Mouse (Mus musculus) forebrain, embryonic 15.5 days (tissue): ENCODE measurements around the gene Tpd52l1. TPM values are rescaled to one million over a fixed set of nuclear protein-coding genes. Genes with fewer than 3 reads are reported as not detected.

Source experiments
- ATAC-seq: fragments of 200-750 bp; cut with Nextera tagmentation; replicated peaks from 2 replicates; pipeline ENCODE4 v1.8.0; 2017; ENCODE audit warnings: mild to moderate bottlenecking, moderate TSS enrichment, moderate library complexity
- H3K27ac ChIP-seq: fragments of 300-500 bp; sonication (generic); replicated peaks from 2 replicates; pipeline ENCODE4 v1.5.1; 2015; ENCODE audit warnings: mild to moderate bottlenecking, inconsistent platforms
- H3K27me3 ChIP-seq: fragments of 300-500 bp; sonication (generic); 2 replicates; pipeline ENCODE4 v1.6.1; 2015; ENCODE audit warnings: inconsistent platforms
- H3K36me3 ChIP-seq: fragments of 300-500 bp; sonication (generic); 2 replicates; pipeline ENCODE4 v1.6.1; 2015; ENCODE audit warnings: mild to moderate bottlenecking, inconsistent platforms
- H3K4me1 ChIP-seq: fragments of 300-500 bp; sonication (generic); 2 replicates; pipeline ENCODE4 v1.6.1; 2015; ENCODE audit warnings: inconsistent platforms
- H3K4me2 ChIP-seq: fragments of 300-500 bp; sonication (generic); replicated peaks from 2 replicates; pipeline ENCODE4 v1.6.1; 2015; ENCODE audit warnings: mild to moderate bottlenecking, inconsistent platforms
- H3K4me3 ChIP-seq: fragments of 300-500 bp; sonication (generic); 2 replicates; pipeline ENCODE4 v1.5.1; 2015; ENCODE audit warnings: mild to moderate bottlenecking, inconsistent platforms
- H3K9ac ChIP-seq: fragments of 300-500 bp; sonication (generic); replicated peaks from 2 replicates; pipeline ENCODE4 v1.6.1; 2015; ENCODE audit warnings: mild to moderate bottlenecking, inconsistent platforms
- H3K9me3 ChIP-seq: fragments of 300-500 bp; sonication (generic); 2 replicates; pipeline ENCODE4 v1.6.1; 2016; ENCODE audit warnings: inconsistent platforms
- WGBS: fragments of 180-500 bp; shearing (Covaris S2); methylation state at CpG from one replicate; pipeline ENCODE4 v1.1.7; 2015; ENCODE audit warnings: mixed read lengths; 5-methylcytosine and 5-hydroxymethylcytosine counted together
- polyA plus RNA-seq: library from polyadenylated mRNA; unstranded; fragments of >200 nt; fragmentation: Nextera tagmentation; extraction: Ambion mirVana; gene quantifications from 2 replicates; pipeline ENCODE4 v1.2.1, GENCODE M21; 2015

Gene Tpd52l1
- polyA plus RNA-seq: 14.1 and 14.6 TPM in 2 replicates

GRCm38 (mm10) chr10:31445291-31446124 lies at the start of gene Tpd52l1:
Gene Tpd52l1, minus strand, starts transcription at chr10:31445958.
- no peaks in the 10 kb centered on the region for H3K9me3 ChIP-seq
- H3K4me3 ChIP-seq: peak within 1 kb of the TSS; percentile 53
- no peak within 1 kb of the TSS for H3K27ac ChIP-seq
- no peaks in the 10 kb centered on the region; the same call in 1 of the 2 replicates for H3K4me1 ChIP-seq
- peak within 1 kb of the TSS; percentile 78 for H3K4me2 ChIP-seq
- H3K27me3 ChIP-seq: no peaks in the 10 kb centered on the region
- H3K36me3 ChIP-seq: no peaks in the 10 kb centered on the region
- WGBS: 1% methylated on average over 59 of the region's 59 CpGs
- ATAC-seq: peak; percentile 99
- peak within 1 kb of the TSS; percentile 43 for H3K9ac ChIP-seq

GRCm38 (mm10) chr10:31494296-31494695 lies 48.5 kb upstream of the Tpd52l1 start:
- Histone ChIP-seq H3K27ac (no peak overlapping the region), H3K4me2 (no peak overlapping the region), H3K4me3 (no peak overlapping the region), H3K36me3 (0 out of 2 replicates have a peak, but pooled peaks cover 3% of the 10 kb centered on the region), H3K4me1 (peaks cover 3% of the 10 kb centered on the region; the same call in 1 of the 2 replicates), H3K9me3 (no peaks in the 10 kb centered on the region), H3K9ac (no peak overlapping the region), H3K27me3 (no peaks in the 10 kb centered on the region)
- ATAC-seq: no peak
- 100% methylated on average over 1 of the region's 1 CpGs for WGBS

- H3K4me2 ChIP-seq: no peak overlapping the region
- ATAC-seq: no peak
- no peaks in the 10 kb centered on the region for H3K36me3 ChIP-seq
- no peaks in the 10 kb centered on the region for H3K9me3 ChIP-seq
- H3K4me1 ChIP-seq: 0 out of 2 replicates have a peak, but pooled peaks cover 3% of the 10 kb centered on the region
- H3K9ac ChIP-seq: no peak overlapping the region
- 83% methylated on average over 10 of the region's 10 CpGs for WGBS
- no peak overlapping the region for H3K27ac ChIP-seq
- H3K4me3 ChIP-seq: no peak overlapping the region
- H3K27me3 ChIP-seq: no peaks in the 10 kb centered on the region
Observed at GRCm38 (mm10) chr10:31467043-31467898, 21.5 kb upstream of the Tpd52l1 start.

GRCm38 (mm10) chr10:31465840-31466541 lies 20.2 kb upstream of the Tpd52l1 start:
- Histone ChIP-seq H3K9me3 (no peaks in the 10 kb centered on the region), H3K4me1 (0 out of 2 replicates have a peak, but pooled peaks cover 3% of the 10 kb centered on the region), H3K4me3 (no peak overlapping the region), H3K27ac (no peak overlapping the region), H3K36me3 (no peaks in the 10 kb centered on the region), H3K27me3 (no peaks in the 10 kb centered on the region), H3K9ac (no peak overlapping the region), H3K4me2 (no peak overlapping the region)
- WGBS: 69% methylated on average over 6 of the region's 6 CpGs
- ATAC-seq: peak; percentile 78

GRCm38 (mm10) chr10:31465424-31465823 lies 19.7 kb upstream of the Tpd52l1 start:
- Histone ChIP-seq H3K27me3 (no peaks in the 10 kb centered on the region), H3K9me3 (no peaks in the 10 kb centered on the region), H3K27ac (no peak overlapping the region), H3K4me2 (no peak overlapping the region), H3K36me3 (no peaks in the 10 kb centered on the region), H3K9ac (no peak overlapping the region), H3K4me3 (no peak overlapping the region), H3K4me1 (0 out of 2 replicates have a peak, but pooled peaks cover 3% of the 10 kb centered on the region)
- ATAC-seq: no peak
- 85% methylated on average over 4 of the region's 4 CpGs for WGBS

GRCm38 (mm10) chr10:31463044-31463443 lies 17.3 kb upstream of the Tpd52l1 start:
- Histone ChIP-seq H3K9ac (no peak overlapping the region), H3K36me3 (no peaks in the 10 kb centered on the region), H3K27ac (no peak overlapping the region), H3K4me3 (no peak overlapping the region), H3K4me1 (0 out of 2 replicates have a peak, but pooled peaks cover 3% of the 10 kb centered on the region), H3K27me3 (no peaks in the 10 kb centered on the region), H3K9me3 (no peaks in the 10 kb centered on the region), H3K4me2 (no peak overlapping the region)
- no peak for ATAC-seq
- 98% methylated on average over 2 of the region's 2 CpGs for WGBS

- no peaks in the 10 kb centered on the region for H3K9me3 ChIP-seq
- 39% methylated on average over 1 of the region's 1 CpGs for WGBS
- no peaks in the 10 kb centered on the region for H3K36me3 ChIP-seq
- H3K27ac ChIP-seq: no peak overlapping the region
- no peak overlapping the region for H3K9ac ChIP-seq
- no peak overlapping the region for H3K4me2 ChIP-seq
- no peak overlapping the region for H3K4me3 ChIP-seq
- no peaks in the 10 kb centered on the region for H3K27me3 ChIP-seq
- H3K4me1 ChIP-seq: no peaks in the 10 kb centered on the region
- no peak for ATAC-seq
Observed at GRCm38 (mm10) chr10:31456806-31457205, 11.0 kb upstream of the Tpd52l1 start.

- ATAC-seq: no peak
- Histone ChIP-seq H3K4me3 (no peak overlapping the region), H3K9me3 (no peaks in the 10 kb centered on the region), H3K27me3 (no peaks in the 10 kb centered on the region), H3K9ac (no peak overlapping the region), H3K4me1 (no peaks in the 10 kb centered on the region; the same call in 1 of the 2 replicates), H3K27ac (no peak overlapping the region), H3K36me3 (no peaks in the 10 kb centered on the region), H3K4me2 (no peak overlapping the region)
- 61% methylated on average over 1 of the region's 1 CpGs for WGBS
Observed at GRCm38 (mm10) chr10:31447083-31447482, 1.3 kb upstream of the Tpd52l1 start.

GRCm38 (mm10) chr10:31444206-31444605 lies 1.6 kb downstream of the Tpd52l1 start:
- Histone ChIP-seq H3K27me3 (no peaks in the 10 kb centered on the region), H3K4me2 (no peak overlapping the region), H3K9ac (no peak overlapping the region), H3K4me1 (no peaks in the 10 kb centered on the region; the same call in 1 of the 2 replicates), H3K36me3 (no peaks in the 10 kb centered on the region), H3K4me3 (no peak overlapping the region), H3K9me3 (no peaks in the 10 kb centered on the region), H3K27ac (no peak overlapping the region)
- 47% methylated on average over 7 of the region's 7 CpGs for WGBS
- ATAC-seq: no peak

GRCm38 (mm10) chr10:31441491-31441890 lies 4.3 kb downstream of the Tpd52l1 start:
- H3K4me1 ChIP-seq: no peaks in the 10 kb centered on the region; the same call in 1 of the 2 replicates
- no peaks in the 10 kb centered on the region for H3K36me3 ChIP-seq
- H3K4me3 ChIP-seq: no peak overlapping the region
- no peak overlapping the region for H3K9ac ChIP-seq
- no peak overlapping the region for H3K27ac ChIP-seq
- H3K9me3 ChIP-seq: no peaks in the 10 kb centered on the region
- no peaks in the 10 kb centered on the region for H3K27me3 ChIP-seq
- ATAC-seq: no peak
- H3K4me2 ChIP-seq: no peak overlapping the region

- no peak overlapping the region for H3K9ac ChIP-seq
- no peaks in the 10 kb centered on the region for H3K9me3 ChIP-seq
- no peak overlapping the region for H3K4me3 ChIP-seq
- 78% methylated on average over 4 of the region's 4 CpGs for WGBS
- no peaks in the 10 kb centered on the region for H3K27me3 ChIP-seq
- H3K4me1 ChIP-seq: no peaks in the 10 kb centered on the region
- ATAC-seq: no peak
- H3K36me3 ChIP-seq: no peaks in the 10 kb centered on the region
- no peak overlapping the region for H3K27ac ChIP-seq
- no peak overlapping the region for H3K4me2 ChIP-seq
Observed at GRCm38 (mm10) chr10:31436047-31436446, 9.7 kb downstream of the Tpd52l1 start.
